Mouse (Mus musculus) limb, embryonic 11.5 days (tissue): ENCODE data around the gene Krt16. TPM values are rescaled to one million over a fixed set of nuclear protein-coding genes. Genes with fewer than 3 reads are reported as not detected.

Source experiments
- ATAC-seq: fragments of 200-750 bp; cut with Nextera tagmentation; 2 replicates; pipeline ENCODE4 v1.8.0; 2017; ENCODE audit warnings: low read depth; ENCODE audit not compliant: insufficient number of reproducible peaks, low FRiP score, low TSS enrichment
- DNase-seq: peaks from one replicate; pipeline ENCODE4 v3.0.0-alpha.2; 2015; ENCODE audit warnings: low spot score
- H3K27ac ChIP-seq: fragments of 300-500 bp; sonication (generic); replicated peaks from 2 replicates; pipeline ENCODE4 v1.5.1; 2014; ENCODE audit warnings: low read depth, mild to moderate bottlenecking, low read length
- H3K27me3 ChIP-seq: fragments of 300-500 bp; sonication (generic); 2 replicates; pipeline ENCODE4 v1.6.1; 2014; ENCODE audit warnings: mild to moderate bottlenecking, low read length, mixed read lengths; ENCODE audit not compliant: control insufficient read depth, insufficient read depth
- H3K36me3 ChIP-seq: fragments of 300-500 bp; sonication (generic); 2 replicates; pipeline ENCODE4 v1.6.1; 2014; ENCODE audit warnings: mild to moderate bottlenecking, low read length, moderate library complexity, mixed read lengths; ENCODE audit not compliant: control insufficient read depth, insufficient read depth
- H3K4me1 ChIP-seq: fragments of 300-500 bp; sonication (generic); 2 replicates; pipeline ENCODE4 v1.6.1; 2014; ENCODE audit warnings: low read length, mixed read lengths; ENCODE audit not compliant: control insufficient read depth, insufficient read depth
- H3K4me2 ChIP-seq: fragments of 300-500 bp; sonication (generic); 2 replicates; pipeline ENCODE4 v1.6.1; 2014; ENCODE audit warnings: low read depth, mild to moderate bottlenecking, moderate library complexity; ENCODE audit not compliant: severe bottlenecking
- H3K4me3 ChIP-seq: fragments of 300-500 bp; sonication (generic); 2 replicates; pipeline ENCODE4 v1.5.1; 2014; ENCODE audit warnings: low read depth, low read length
- H3K9ac ChIP-seq: fragments of 300-500 bp; sonication (generic); 2 replicates; pipeline ENCODE4 v1.6.1; 2014; ENCODE audit warnings: mild to moderate bottlenecking, low read length
- H3K9me3 ChIP-seq: fragments of 300-500 bp; sonication (generic); 2 replicates; pipeline ENCODE4 v1.6.1; 2016; ENCODE audit warnings: low read length; ENCODE audit not compliant: control insufficient read depth
- WGBS: fragments of 180-500 bp; shearing (Covaris S2); extraction: QIAGEN DNeasy Blood & Tissue Kit; methylation state at CpG from one replicate; pipeline ENCODE4 v1.1.7; 2014; 5-methylcytosine and 5-hydroxymethylcytosine counted together
- polyA plus RNA-seq: library from polyadenylated mRNA; unstranded; fragments of >200 nt; fragmentation: Nextera tagmentation; extraction: Ambion mirVana; gene quantifications from 2 replicates; pipeline ENCODE4 v1.2.1, GENCODE M21; 2014

The Krt16 gene
- polyA plus RNA-seq, result not detected in 2 replicates

GRCm38 (mm10) chr11:100248852-100249465 is at the start of gene Krt16:
Gene Krt16, minus strand, starts transcription at chr11:100248902.
- no peak for ATAC-seq
- 81% methylated on average over 7 of the region's 7 CpGs for WGBS
- no peak within 1 kb of the TSS for H3K27ac ChIP-seq

GRCm38 (mm10) chr11:100297801-100298200 is 49.1 kb upstream of the Krt16 start:
- H3K4me2 ChIP-seq, result peak overlapping the region; percentile 24; the same call in 1 of the 2 replicates
- H3K4me3 ChIP-seq, result no peak overlapping the region
- no peak overlapping the region for H3K27ac ChIP-seq
- no peaks in the 10 kb centered on the region for H3K9me3 ChIP-seq
- H3K27me3 ChIP-seq, result no peaks in the 10 kb centered on the region
- H3K9ac ChIP-seq, result no peak overlapping the region
- no peaks in the 10 kb centered on the region for H3K36me3 ChIP-seq
- no peaks in the 10 kb centered on the region for H3K4me1 ChIP-seq
- 38% methylated on average over 5 of the region's 5 CpGs for WGBS
- no peak for DNase-seq
- no peak for ATAC-seq

More at GRCm38 (mm10) chr11:100248852-100249465, at the start of gene Krt16:
- H3K9ac ChIP-seq, result no peak within 1 kb of the TSS
- H3K36me3 ChIP-seq, result no peaks in the 10 kb centered on the region
- H3K4me2 ChIP-seq, result no peak within 1 kb of the TSS
- no peak for DNase-seq
- no peaks in the 10 kb centered on the region for H3K27me3 ChIP-seq
- no peaks in the 10 kb centered on the region for H3K9me3 ChIP-seq
- no peaks in the 10 kb centered on the region for H3K4me1 ChIP-seq
- no peak within 1 kb of the TSS for H3K4me3 ChIP-seq

DNA sequence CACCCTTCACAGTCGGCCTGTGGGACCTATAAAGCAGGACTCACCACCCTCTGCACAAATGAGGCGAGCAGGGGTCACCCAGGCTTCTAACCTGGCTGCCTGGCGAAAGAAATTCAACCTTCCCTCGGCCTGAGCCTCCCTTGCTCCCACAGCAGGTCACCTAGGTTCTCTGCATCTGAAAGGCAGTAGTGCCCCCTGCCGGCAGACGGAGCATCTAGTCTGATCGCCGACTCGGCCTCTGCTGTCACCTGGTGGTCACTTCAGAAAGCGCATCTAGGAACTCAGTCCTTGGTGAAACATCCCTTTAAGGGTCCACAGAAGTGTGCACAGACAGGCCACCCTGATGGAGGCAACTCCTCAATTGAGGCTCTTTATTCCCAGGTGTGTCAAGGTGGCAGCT is 46.6 kb upstream of the Krt16 start:
- Histone ChIP-seq H3K4me2 (no peak overlapping the region), H3K36me3 (no peaks in the 10 kb centered on the region), H3K9me3 (no peaks in the 10 kb centered on the region), H3K27ac (no peak overlapping the region), H3K4me3 (no peak overlapping the region), H3K9ac (no peak overlapping the region), H3K27me3 (no peaks in the 10 kb centered on the region), H3K4me1 (no peaks in the 10 kb centered on the region)
- ATAC-seq (no peak), DNase-seq (peak; percentile 96)
- WGBS, result 7% methylated on average over 10 of the region's 10 CpGs

DNA sequence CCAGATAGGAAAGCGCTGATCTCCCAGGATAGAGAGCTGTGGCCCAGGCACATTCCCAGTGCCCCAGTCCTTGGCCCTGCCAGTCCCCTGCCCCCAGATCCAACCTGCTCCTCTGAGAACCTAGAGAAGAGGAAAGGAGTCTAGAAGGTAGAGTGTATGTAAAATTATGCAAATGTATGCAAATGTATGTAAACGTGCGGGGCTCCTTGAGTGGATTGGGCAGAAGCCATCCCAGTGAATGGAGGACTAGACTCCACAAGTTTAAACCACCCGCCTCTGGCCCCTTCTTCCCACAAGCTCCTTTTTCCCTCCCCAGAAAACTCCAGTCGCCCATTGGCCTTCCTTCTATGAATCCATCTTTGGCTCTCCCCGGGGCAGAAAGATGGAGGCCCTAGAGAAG is 44.2 kb upstream of the Krt16 start:
- no peak for ATAC-seq
- H3K9me3 ChIP-seq, result no peaks in the 10 kb centered on the region

GRCm38 (mm10) chr11:100290235-100290634 is 41.5 kb upstream of the Krt16 start:
- DNase-seq (no peak), ATAC-seq (no peak)
- no peaks in the 10 kb centered on the region for H3K4me1 ChIP-seq
- no peak overlapping the region for H3K4me3 ChIP-seq
- H3K36me3 ChIP-seq, result no peaks in the 10 kb centered on the region
- WGBS, result 71% methylated on average over 5 of the region's 5 CpGs
- no peak overlapping the region for H3K27ac ChIP-seq
- no peaks in the 10 kb centered on the region for H3K9me3 ChIP-seq
- H3K4me2 ChIP-seq, result no peak overlapping the region
- H3K9ac ChIP-seq, result no peak overlapping the region
- H3K27me3 ChIP-seq, result no peaks in the 10 kb centered on the region

More for the DNA sequence above, 44.2 kb upstream of the Krt16 start:
- Histone ChIP-seq H3K27ac (no peak overlapping the region), H3K4me2 (no peak overlapping the region), H3K27me3 (no peaks in the 10 kb centered on the region), H3K36me3 (no peaks in the 10 kb centered on the region), H3K9ac (no peak overlapping the region), H3K4me3 (no peak overlapping the region), H3K4me1 (no peaks in the 10 kb centered on the region)
- 62% methylated on average over 6 of the region's 6 CpGs for WGBS
- DNase-seq, result no peak

DNA sequence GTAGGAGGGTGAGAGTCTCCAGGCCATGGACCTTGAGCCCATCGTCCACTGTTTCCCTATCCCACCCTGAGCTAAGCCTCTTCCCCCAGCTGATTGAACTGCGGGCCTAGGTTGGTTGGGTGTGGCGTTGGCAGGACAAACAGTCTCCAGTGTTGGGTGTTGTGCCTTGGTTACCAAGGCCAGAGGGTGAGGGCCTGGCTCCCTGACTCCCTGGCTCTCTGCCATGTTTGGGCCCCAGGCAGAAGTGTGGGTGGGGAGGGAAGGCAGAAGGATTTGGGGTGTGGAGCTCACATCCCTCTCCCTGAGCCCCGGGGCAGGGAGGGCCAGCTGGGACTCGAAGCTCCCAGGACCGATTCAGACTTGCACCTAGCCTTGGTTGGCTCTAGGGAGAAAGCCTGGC is 40.2 kb upstream of the Krt16 start:
- 84% methylated on average over 6 of the region's 6 CpGs for WGBS
- H3K4me2 ChIP-seq, result no peak overlapping the region
- H3K4me3 ChIP-seq, result no peak overlapping the region
- DNase-seq (no peak), ATAC-seq (no peak)
- H3K36me3 ChIP-seq, result no peaks in the 10 kb centered on the region
- H3K27me3 ChIP-seq, result no peaks in the 10 kb centered on the region
- no peaks in the 10 kb centered on the region for H3K9me3 ChIP-seq
- H3K4me1 ChIP-seq, result no peaks in the 10 kb centered on the region
- H3K27ac ChIP-seq, result no peak overlapping the region
- H3K9ac ChIP-seq, result no peak overlapping the region

DNA sequence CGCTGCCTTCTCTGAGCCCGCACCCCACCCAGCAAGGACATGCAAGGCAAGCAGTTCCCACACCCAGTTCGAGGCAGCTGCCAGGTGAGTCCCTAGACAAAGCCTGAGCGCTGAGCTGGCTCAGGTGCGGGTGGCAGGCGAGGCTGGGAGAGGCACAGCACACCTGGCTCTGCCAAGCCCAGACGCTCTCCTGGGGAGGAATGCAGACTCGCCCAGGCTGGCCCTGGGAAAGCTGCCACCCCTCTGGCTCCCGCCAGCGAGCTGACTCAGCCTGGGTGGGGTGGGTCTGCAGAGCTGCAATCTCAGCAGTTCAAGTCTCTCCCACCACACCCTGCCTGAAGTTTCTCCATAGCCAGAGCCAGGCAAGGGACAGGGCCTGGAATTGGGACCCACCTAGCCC is 38.3 kb upstream of the Krt16 start:
- Histone ChIP-seq H3K36me3 (no peaks in the 10 kb centered on the region), H3K9ac (no peak overlapping the region), H3K4me2 (no peak overlapping the region), H3K9me3 (no peaks in the 10 kb centered on the region), H3K4me1 (no peaks in the 10 kb centered on the region), H3K27me3 (no peaks in the 10 kb centered on the region), H3K27ac (no peak overlapping the region), H3K4me3 (no peak overlapping the region)
- WGBS, result 37% methylated on average over 10 of the region's 10 CpGs
- DNase-seq (no peak), ATAC-seq (no peak)

DNA sequence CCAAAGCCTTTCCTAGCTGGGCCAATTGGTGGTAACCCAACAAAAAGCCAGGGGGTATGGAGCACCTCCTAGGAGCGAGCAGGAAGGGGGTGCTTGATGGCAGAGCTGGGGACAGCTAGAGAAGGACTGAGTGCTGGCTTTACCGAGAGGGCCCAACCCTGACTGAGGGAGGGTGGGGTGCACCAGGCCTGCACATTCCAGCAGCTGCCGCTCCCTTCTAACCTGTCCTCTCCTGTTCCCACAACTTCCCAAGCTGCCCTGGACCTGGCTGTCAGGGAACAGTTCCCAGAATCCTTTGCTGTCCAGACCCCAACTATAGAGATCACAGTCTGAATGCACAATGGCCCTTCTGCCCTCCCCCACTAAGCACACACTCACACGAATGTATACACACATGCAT is 36.3 kb upstream of the Krt16 start:
- H3K4me1 ChIP-seq, result no peaks in the 10 kb centered on the region
- no peak for DNase-seq
- WGBS, result 80% methylated on average over 4 of the region's 4 CpGs
- no peaks in the 10 kb centered on the region for H3K36me3 ChIP-seq
- H3K4me2 ChIP-seq, result no peak overlapping the region
- no peak overlapping the region; the same call in 1 of the 2 replicates for H3K9ac ChIP-seq
- H3K9me3 ChIP-seq, result no peaks in the 10 kb centered on the region
- no peaks in the 10 kb centered on the region for H3K27me3 ChIP-seq
- H3K4me3 ChIP-seq, result no peak overlapping the region
- no peak overlapping the region for H3K27ac ChIP-seq
- ATAC-seq, result no peak

DNA sequence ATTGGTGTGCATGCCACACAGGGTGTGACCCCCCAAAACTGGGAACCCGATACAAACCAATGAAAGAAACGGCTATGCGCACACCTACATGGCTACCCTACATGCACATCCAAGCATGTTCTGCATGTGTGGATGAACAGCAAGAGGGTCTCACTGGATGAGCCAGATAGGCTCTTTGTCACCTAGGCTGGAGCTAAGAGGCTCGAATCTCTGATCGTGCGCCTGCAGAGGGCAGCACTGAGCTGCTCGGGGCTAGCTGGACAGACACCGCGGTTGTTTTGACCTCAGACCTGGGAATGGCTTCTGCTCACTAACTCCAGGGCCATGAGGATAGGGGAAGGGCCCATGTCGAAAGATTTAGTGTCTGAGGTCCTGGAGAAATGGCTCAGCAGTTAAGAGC is 33.8 kb upstream of the Krt16 start:
- DNase-seq (peak; percentile 88), ATAC-seq (no peak)
- Histone ChIP-seq H3K9me3 (no peaks in the 10 kb centered on the region), H3K27ac (no peak overlapping the region), H3K4me3 (no peak overlapping the region), H3K27me3 (no peaks in the 10 kb centered on the region), H3K9ac (no peak overlapping the region), H3K4me2 (no peak overlapping the region), H3K4me1 (no peaks in the 10 kb centered on the region), H3K36me3 (no peaks in the 10 kb centered on the region)
- WGBS, result 21% methylated on average over 10 of the region's 10 CpGs
